Mouse (Mus musculus) MEL (cell line): Measurements from ENCODE around the gene Slc25a33.

Source experiments
- CTCF ChIP-seq, 3 experiments: IDR thresholded peaks in 2 of 3; conservative IDR thresholded peaks in 1 of 3; 2 replicates each; pipeline ENCODE4 v1.5.1; 2011 to 2012; ENCODE audit warnings: low read length in 3 of 3, low read depth in 2 of 3, mild to moderate bottlenecking in 2 of 3, improper control_type of control experiment in 1 of 3, inconsistent platforms in 1 of 3, mixed read lengths in 1 of 3, moderate library complexity in 1 of 3; ENCODE audit not compliant: control insufficient read depth in 1 of 3, insufficient read depth in 1 of 3, poor library complexity in 1 of 3, severe bottlenecking in 1 of 3
- E2F4 ChIP-seq: IDR thresholded peaks from 2 replicates; pipeline ENCODE4 v1.6.1; 2011; ENCODE audit warnings: low read depth, low read length, improper control_type of control experiment, borderline replicate concordance
- HCFC1 ChIP-seq: IDR thresholded peaks from 2 replicates; pipeline ENCODE4 v1.6.1; 2012; ENCODE audit warnings: low read depth, mild to moderate bottlenecking, inconsistent platforms, low read length, improper control_type of control experiment, moderate library complexity
- MYC ChIP-seq: IDR thresholded peaks from 2 replicates; pipeline ENCODE4 v1.6.1; 2011; ENCODE audit warnings: low read depth, mild to moderate bottlenecking, low read length, improper control_type of control experiment, moderate library complexity
- POLR2A ChIP-seq, 2 experiments: IDR thresholded peaks; 2 replicates each; pipeline ENCODE4 v1.6.1; 2011 to 2012; ENCODE audit warnings: low read length in 2 of 2, mild to moderate bottlenecking in 2 of 2, control low read depth in 1 of 2, improper control_type of control experiment in 1 of 2, low read depth in 1 of 2, moderate library complexity in 1 of 2; ENCODE audit not compliant: control insufficient read depth in 1 of 2, insufficient read depth in 1 of 2, poor library complexity in 1 of 2
- POLR2AphosphoS2 ChIP-seq: IDR thresholded peaks from 2 replicates; pipeline ENCODE4 v1.6.1; 2011; ENCODE audit warnings: low read length, improper control_type of control experiment
- SMC3 ChIP-seq: IDR thresholded peaks from 2 replicates; pipeline ENCODE4 v1.6.1; 2011; ENCODE audit warnings: low read depth, low read length, improper control_type of control experiment
- TAL1 ChIP-seq: IDR thresholded peaks from 2 replicates; pipeline ENCODE4 v1.6.1; 2012; ENCODE audit warnings: mild to moderate bottlenecking, inconsistent platforms, low read length, moderate library complexity, mixed read lengths
- UBTF ChIP-seq: IDR thresholded peaks from 2 replicates; pipeline ENCODE4 v1.6.1; 2012; ENCODE audit warnings: low read depth, mild to moderate bottlenecking, inconsistent platforms, low read length, improper control_type of control experiment, moderate library complexity, borderline replicate concordance; ENCODE audit not compliant: insufficient read depth
- USF1 ChIP-seq: IDR thresholded peaks from 2 replicates; pipeline ENCODE4 v1.6.1; 2014; ENCODE audit warnings: low read depth, mild to moderate bottlenecking, inconsistent platforms, low read length, improper control_type of control experiment, moderate library complexity
- USF2 ChIP-seq, 2 experiments: IDR thresholded peaks; 2 replicates each; pipeline ENCODE4 v1.6.1; 2011 to 2012; ENCODE audit warnings: improper control_type of control experiment in 2 of 2, low read length in 2 of 2, borderline replicate concordance in 1 of 2, inconsistent platforms in 1 of 2, low read depth in 1 of 2, mild to moderate bottlenecking in 1 of 2; ENCODE audit not compliant: insufficient read depth in 1 of 2
- ZKSCAN1 ChIP-seq: IDR thresholded peaks from 2 replicates; pipeline ENCODE4 v1.6.1; 2012; ENCODE audit warnings: low read depth, mild to moderate bottlenecking, inconsistent platforms, low read length, improper control_type of control experiment, moderate library complexity

DNA sequence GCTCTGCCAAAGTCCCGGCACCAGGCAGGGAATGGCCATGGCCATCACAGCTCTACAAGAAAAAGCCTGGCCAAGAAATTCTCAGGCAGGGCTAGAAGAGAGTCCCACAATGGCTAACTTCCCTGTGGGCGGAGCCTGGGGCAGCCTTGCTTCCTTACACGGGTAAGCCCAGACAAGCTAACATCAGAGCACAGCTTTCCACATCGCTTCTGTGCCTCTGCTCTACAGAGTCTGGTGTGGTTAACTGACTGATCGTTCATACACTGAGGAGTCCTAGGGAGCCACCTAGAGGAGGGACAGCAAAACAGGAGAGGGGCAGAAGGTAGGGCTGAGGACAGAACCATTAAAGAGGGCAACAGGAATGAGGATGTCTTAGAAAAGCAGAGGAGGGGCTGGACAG lies 63.6 kb downstream of the Slc25a33 start:
- TF ChIP-seq USF2 (IDR thresholded peaks at IDR 0.05; ENCODE audit: borderline replicate concordance in 1 of 2, insufficient read depth in 1 of 2, low read depth in 1 of 2, low read length in 2 of 2) (no peak), E2F4 (no peak), UBTF (no peak), POLR2AphosphoS2 (no peak), CTCF (IDR thresholded peaks at IDR 0.05 in 2 of 3, conservative IDR thresholded peaks at IDR 0.05 in 1 of 3; ENCODE audit: control insufficient read depth in 1 of 3, insufficient read depth in 1 of 3, low read depth in 2 of 3, low read length in 3 of 3, poor library complexity in 1 of 3, severe bottlenecking in 1 of 3) (peak; percentile 71 to 99 (median 75)), POLR2A (IDR thresholded peaks at IDR 0.05; ENCODE audit: control insufficient read depth in 1 of 2, insufficient read depth in 1 of 2, low read depth in 1 of 2, low read length in 2 of 2, poor library complexity in 1 of 2) (no peak), SMC3 (peak; percentile 94), HCFC1 (0 out of 2 replicates have a peak, but pooled peaks have one; percentile 26), ZKSCAN1 (no peak), USF1 (no peak), TAL1 (no peak), MYC (no peak)
